10 mouse cellular contexts compared by ENCODE assay signal in the genomic region with DNA sequence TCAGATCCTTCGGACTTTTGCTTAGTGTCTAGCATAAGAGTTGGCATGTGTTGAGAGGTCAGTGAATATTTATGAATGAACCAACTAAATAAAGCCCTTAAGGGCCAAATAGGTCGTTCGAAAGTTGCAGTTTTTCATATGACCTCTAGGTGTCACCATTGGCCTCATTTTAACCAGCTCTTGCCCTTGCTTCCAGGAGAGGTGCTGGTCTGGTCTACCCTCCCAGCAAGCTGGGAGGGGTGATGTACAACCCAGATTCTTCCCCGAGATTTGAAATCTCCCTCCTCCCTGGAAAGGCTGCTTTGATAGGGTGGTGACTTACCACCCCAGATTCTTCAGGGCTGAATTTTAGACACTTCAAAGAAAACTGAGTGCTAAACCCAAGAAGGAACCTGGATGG. TPM values are rescaled to one million over a fixed set of nuclear protein-coding genes. Genes with fewer than 3 reads are reported as not detected.
A peak's percentile ranks its signal among the peaks of the same experiment; 100 is the strongest.
DNase-seq lines count a peak whose midpoint lies in the region; ATAC-seq and TF ChIP-seq lines count a peak whose summit lies in the region.
"Had no signal": no experiment of that assay in that cellular context is flagged by ENCODE, and none has a peak within 500 bp of the region (broad histone marks: within the 10 kb centered on the region; RNA-seq: fewer than 3 reads in every experiment).

No protein-coding gene starts in this region.

- peaks cover 28% of the 10 kb centered on the region for H3K4me1 ChIP-seq in kidney, embryonic 15.5 days
- H3K4me1 ChIP-seq in bone marrow macrophage, adult 2 months (ENCODE audit: control insufficient read depth, insufficient read depth, low read length), result no peaks in the 10 kb centered on the region
- H3K4me1 ChIP-seq in forebrain, embryonic 14.5 days (ENCODE audit: control insufficient read depth, insufficient read depth, low read length), result peaks cover 18% of the 10 kb centered on the region
- H3K4me1 ChIP-seq in liver, embryonic 13.5 days (replicated peaks), result peaks cover 26% of the 10 kb centered on the region

- no peak for ATAC-seq in kidney, embryonic 15.5 days (replicated peaks; ENCODE audit: low FRiP score)
- peak; percentile 52 for ATAC-seq in CD4-positive, CD25-positive, alpha-beta regulatory T cell, adult 4 months
- ATAC-seq in forebrain, embryonic 14.5 days, result peak; percentile 53
- no peak for ATAC-seq in liver, embryonic 13.5 days (ENCODE audit: low read depth)

- H3K27me3 ChIP-seq in kidney, embryonic 15.5 days, result no peaks in the 10 kb centered on the region
- H3K27me3 ChIP-seq in forebrain, embryonic 14.5 days (replicated peaks; ENCODE audit: control insufficient read depth, insufficient read depth, low read length), result no peaks in the 10 kb centered on the region
- no peaks in the 10 kb centered on the region for H3K27me3 ChIP-seq in liver, embryonic 13.5 days

- no peak overlapping the region for H3K4me2 ChIP-seq in kidney, embryonic 15.5 days
- H3K4me2 ChIP-seq in forebrain, embryonic 14.5 days (ENCODE audit: low read length), result no peak overlapping the region
- H3K4me2 ChIP-seq in liver, embryonic 13.5 days, result no peak overlapping the region

- no peak overlapping the region for H3K4me3 ChIP-seq in kidney, embryonic 15.5 days (replicated peaks)
- no peak overlapping the region for H3K4me3 ChIP-seq in bone marrow macrophage, adult 2 months (ENCODE audit: insufficient read depth, low read length)
- no peak overlapping the region for H3K4me3 ChIP-seq in forebrain, embryonic 14.5 days (ENCODE audit: low read depth, low read length)
- H3K4me3 ChIP-seq in liver, embryonic 13.5 days (replicated peaks), result no peak overlapping the region
- H3K4me3 ChIP-seq: erythroblast, embryonic 14.5 days; megakaryocyte, embryonic 14.5 days had no signal

- peak; percentile 37 for TF ChIP-seq CTCF in bone marrow macrophage, adult 2 months (IDR thresholded peaks at IDR 0.05; ENCODE audit: low read depth, low read length)

- H3K27ac ChIP-seq in kidney, embryonic 15.5 days, result no peak overlapping the region
- no peak overlapping the region for H3K27ac ChIP-seq in bone marrow macrophage, adult 2 months (ENCODE audit: insufficient read depth, low read depth, low read length)
- no peak overlapping the region for H3K27ac ChIP-seq in forebrain, embryonic 14.5 days (ENCODE audit: low read depth, low read length)
- no peak overlapping the region for H3K27ac ChIP-seq in liver, embryonic 13.5 days

- no peaks in the 10 kb centered on the region for H3K36me3 ChIP-seq in kidney, embryonic 15.5 days
- H3K36me3 ChIP-seq in forebrain, embryonic 14.5 days (ENCODE audit: control insufficient read depth, insufficient read depth, low read length), result no peaks in the 10 kb centered on the region
- H3K36me3 ChIP-seq in liver, embryonic 13.5 days, result no peaks in the 10 kb centered on the region

- TF ChIP-seq POLR2A in bone marrow macrophage, adult 2 months (IDR thresholded peaks at IDR 0.05; ENCODE audit: borderline replicate concordance, low read depth, low read length), result no peak

- intact Hi-C loops in left cerebral cortex, postnatal 36 days (cut with DNase I), result loop anchor here (5.0 to 10.0 kb wide), 2 partner anchors 49 to 297 kb away; a partner anchor contains a TSS

- peak; percentile 24 for DNase-seq in kidney, adult 18-20 months
- DNase-seq in forebrain, embryonic 14.5 days (ENCODE audit: low spot score), result peak; percentile 89
- peak; percentile 24 for DNase-seq in liver, embryonic 13.5 days
- DNase-seq in retina, postnatal 7 days (ENCODE audit: low read depth, low spot score), result peak; percentile 77
- no peak for DNase-seq in left cerebral cortex, postnatal 36 days (ENCODE audit: low spot score in 2 of 2)

- no peaks in the 10 kb centered on the region for H3K9me3 ChIP-seq in kidney, embryonic 15.5 days (replicated peaks)
- no peaks in the 10 kb centered on the region for H3K9me3 ChIP-seq in forebrain, embryonic 14.5 days (replicated peaks; ENCODE audit: control insufficient read depth, low read length)
- H3K9me3 ChIP-seq in liver, embryonic 13.5 days (replicated peaks), result no peaks in the 10 kb centered on the region
- H3K9me3 ChIP-seq: megakaryocyte, embryonic 14.5 days had no signal

- no peak overlapping the region for H3K9ac ChIP-seq in kidney, embryonic 15.5 days
- H3K9ac ChIP-seq in forebrain, embryonic 14.5 days (ENCODE audit: low read length), result no peak overlapping the region
- no peak overlapping the region for H3K9ac ChIP-seq in liver, embryonic 13.5 days

- under 1% methylated on average over 4 of the region's 4 CpGs for WGBS in kidney, embryonic 15.5 days
- 1% methylated on average over 4 of the region's 4 CpGs for WGBS in forebrain, embryonic 14.5 days
- WGBS in liver, embryonic 13.5 days (ENCODE audit: insufficient replicate concordance), result under 1% methylated on average over 4 of the region's 4 CpGs

RNA-seq across cellular contexts. Expression of a gene that starts 6.3 kb away (rescaled TPM):
- polyA plus RNA-seq in kidney, embryonic 15.5 days (2015; fragmentation: Nextera tagmentation; extraction: Ambion mirVana), result 1.1 and 1.6 TPM in 2 replicates
- polyA plus RNA-seq in CD4-positive, CD25-positive, alpha-beta regulatory T cell, adult 4 months (2017; shearing (Covaris generic)), result under 1 TPM in 1 of 2 experiments, not detected in 1; 0.52 TPM
- not detected in 2 replicates for polyA plus RNA-seq in bone marrow macrophage, adult 2 months (2012; ENCODE audit: insufficient read depth, insufficient read length, missing spikeins)
- 0.77 and 0.78 TPM in 2 replicates for polyA plus RNA-seq in forebrain, embryonic 14.5 days (2014; fragmentation: Nextera tagmentation; extraction: Ambion mirVana)
- 0.53 and 0.58 TPM in 2 replicates for polyA plus RNA-seq in liver, embryonic 13.5 days (2015; fragmentation: Nextera tagmentation; extraction: Ambion mirVana)
- total RNA-seq in left cerebral cortex, postnatal 36 days (2021), result 1 to 10 TPM in 1 of 2 experiments, under 1 TPM in 1; 0.72 to 1.1 TPM
- polyA plus RNA-seq: erythroblast, embryonic 14.5 days had no signal

RNA-seq across cellular contexts. Expression of a gene that starts 20.3 kb away (rescaled TPM):
- polyA plus RNA-seq in kidney, embryonic 15.5 days (2015; fragmentation: Nextera tagmentation; extraction: Ambion mirVana), result 18.9 and 19.1 TPM in 2 replicates
- polyA plus RNA-seq in CD4-positive, CD25-positive, alpha-beta regulatory T cell, adult 4 months (2017; shearing (Covaris generic)), result 10 to 100 TPM; 13.9 to 17.5 TPM
- polyA plus RNA-seq in bone marrow macrophage, adult 2 months (2012; ENCODE audit: insufficient read depth, insufficient read length, missing spikeins), result 2.0 and 4.9 TPM in 2 replicates
- polyA plus RNA-seq in forebrain, embryonic 14.5 days (2014; fragmentation: Nextera tagmentation; extraction: Ambion mirVana), result 8.0 and 8.9 TPM in 2 replicates
- polyA plus RNA-seq in liver, embryonic 13.5 days (2015; fragmentation: Nextera tagmentation; extraction: Ambion mirVana), result 3.9 and 4.0 TPM in 2 replicates
- total RNA-seq in left cerebral cortex, postnatal 36 days (2021), result 1 to 10 TPM; 1.6 to 3.0 TPM
- polyA plus RNA-seq: erythroblast, embryonic 14.5 days had no signal

RNA-seq across cellular contexts. Expression of a gene that starts 20.4 kb away (rescaled TPM):
- 38.1 and 39.8 TPM in 2 replicates for polyA plus RNA-seq in kidney, embryonic 15.5 days (2015; fragmentation: Nextera tagmentation; extraction: Ambion mirVana)
- polyA plus RNA-seq in CD4-positive, CD25-positive, alpha-beta regulatory T cell, adult 4 months (2017; shearing (Covaris generic)), result 10 to 100 TPM; 30.7 to 43.6 TPM
- polyA plus RNA-seq in bone marrow macrophage, adult 2 months (2012; ENCODE audit: insufficient read depth, insufficient read length, missing spikeins), result 15.7 and 20.6 TPM in 2 replicates
- polyA plus RNA-seq in forebrain, embryonic 14.5 days (2014; fragmentation: Nextera tagmentation; extraction: Ambion mirVana), result 34.0 and 34.5 TPM in 2 replicates
- 20.0 and 20.2 TPM in 2 replicates for polyA plus RNA-seq in liver, embryonic 13.5 days (2015; fragmentation: Nextera tagmentation; extraction: Ambion mirVana)
- 10 to 100 TPM; 10.7 to 12.1 TPM for total RNA-seq in left cerebral cortex, postnatal 36 days (2021)

RNA-seq across cellular contexts. Expression of a gene that starts 49.4 kb away (rescaled TPM):
- 1.7 TPM in 2 replicates for polyA plus RNA-seq in kidney, embryonic 15.5 days (2015; fragmentation: Nextera tagmentation; extraction: Ambion mirVana)
- polyA plus RNA-seq in CD4-positive, CD25-positive, alpha-beta regulatory T cell, adult 4 months (2017; shearing (Covaris generic)), result not detected
- polyA plus RNA-seq in bone marrow macrophage, adult 2 months (2012; ENCODE audit: insufficient read depth, insufficient read length, missing spikeins), result not detected in 2 replicates
- 8.5 and 11.1 TPM in 2 replicates for polyA plus RNA-seq in forebrain, embryonic 14.5 days (2014; fragmentation: Nextera tagmentation; extraction: Ambion mirVana)
- polyA plus RNA-seq in liver, embryonic 13.5 days (2015; fragmentation: Nextera tagmentation; extraction: Ambion mirVana), result 0.05 and 0.06 TPM in 2 replicates
- 10 to 100 TPM in 1 of 2 experiments, 1 to 10 TPM in 1; 8.9 to 10.2 TPM for total RNA-seq in left cerebral cortex, postnatal 36 days (2021)
- polyA plus RNA-seq: erythroblast, embryonic 14.5 days had no signal

Comparison
In these comparisons a context has a peak if more than half of its experiments do, and no peak if none do; other contexts are left out.
1. DNase-seq: peak in kidney, adult 18-20 months (single experiment), forebrain, embryonic 14.5 days (single experiment), liver, embryonic 13.5 days (single experiment) and retina, postnatal 7 days (single experiment); none in left cerebral cortex, postnatal 36 days (0 of 2).
2. ATAC-seq: peak in CD4-positive, CD25-positive, alpha-beta regulatory T cell, adult 4 months (single experiment) and forebrain, embryonic 14.5 days (single experiment); none in kidney, embryonic 15.5 days (single experiment) and liver, embryonic 13.5 days (single experiment).